8 mouse cellular contexts compared by ENCODE assay signal in the genomic region with DNA sequence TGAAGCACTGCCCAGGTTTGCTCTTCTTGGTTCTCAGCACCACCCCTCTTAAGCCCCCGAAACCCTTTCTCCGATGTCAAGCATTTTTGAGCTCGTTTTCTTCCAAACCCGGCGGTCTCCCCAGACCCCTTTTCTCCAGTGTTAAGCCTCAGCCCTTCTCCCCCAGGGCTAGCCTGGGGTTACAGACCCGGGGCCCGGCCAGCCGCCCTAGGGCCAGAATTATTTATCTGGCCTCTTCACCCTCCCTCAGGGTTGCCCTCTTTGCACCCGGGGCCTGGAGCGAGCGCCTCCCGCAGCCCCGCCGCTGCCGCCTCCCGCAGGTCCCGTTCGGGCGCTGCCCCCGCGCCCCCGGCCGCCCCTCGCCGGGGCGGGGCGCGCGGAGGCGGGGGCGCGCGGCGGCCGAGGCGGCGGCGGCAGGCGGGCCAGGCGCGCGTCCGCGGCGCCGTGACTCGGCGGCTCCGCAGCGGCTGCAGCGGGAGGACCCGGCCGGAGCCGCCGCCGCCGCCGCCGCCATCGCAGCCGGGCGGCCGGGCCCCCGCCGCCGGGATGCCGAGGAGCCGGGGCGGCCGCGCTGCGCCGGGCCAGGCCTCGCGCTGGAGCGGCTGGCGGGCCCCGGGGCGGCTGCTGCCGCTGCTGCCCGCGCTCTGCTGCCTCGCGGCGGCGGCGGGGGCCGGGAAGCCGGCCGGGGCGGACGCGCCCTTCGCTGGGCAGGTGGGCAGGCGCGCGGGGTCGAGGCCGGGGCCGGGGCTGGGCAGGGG. TPM values are rescaled to one million over a fixed set of nuclear protein-coding genes. Genes with fewer than 3 reads are reported as not detected.
DNase-seq lines count a peak whose midpoint lies in the region; ATAC-seq and TF ChIP-seq lines count a peak whose summit lies in the region.

Gene Mmp24 (plus strand): TSS at position 416 of the 758 bp plus-strand sequence.

- WGBS in lung, adult 2 months, result 23% methylated on average over 97 of the region's 100 CpGs
- 1% methylated on average over 40 of the region's 100 CpGs for WGBS in midbrain, embryonic 16.5 days

- H3K9me3 ChIP-seq in midbrain, embryonic 16.5 days (replicated peaks; ENCODE audit: control insufficient read depth, low read length, poor library complexity, severe bottlenecking), result no peaks in the 10 kb centered on the region

- no peak within 1 kb of the TSS for H3K27ac ChIP-seq in embryonic fibroblast, embryonic 13.5 days (ENCODE audit: insufficient read depth, low read length)
- H3K27ac ChIP-seq in midbrain, embryonic 16.5 days (ENCODE audit: low read length), result peak within 1 kb of the TSS; percentile 94

- no peak for DNase-seq in lung, adult 2 months
- DNase-seq in lung, adult 18-20 months, result no peak
- no peak for DNase-seq in layer of hippocampus, postnatal 14 days (ENCODE audit: low spot score in 2 of 2)
- no peak for DNase-seq in spleen, postnatal 4 days (ENCODE audit: low spot score in 2 of 2)
- no peak for DNase-seq in adrenal gland, postnatal 4 days (ENCODE audit: low spot score in 2 of 2)

- no peaks in the 10 kb centered on the region for H3K36me3 ChIP-seq in midbrain, embryonic 16.5 days (ENCODE audit: control insufficient read depth, insufficient read depth, low read length)

- H3K4me1 ChIP-seq in lung, adult 2 months (ENCODE audit: control insufficient read depth, insufficient read depth, low read length), result peaks cover 4% of the 10 kb centered on the region
- H3K4me1 ChIP-seq in embryonic fibroblast, embryonic 13.5 days (ENCODE audit: control insufficient read depth, insufficient read depth, low read length), result no peaks in the 10 kb centered on the region
- H3K4me1 ChIP-seq in midbrain, embryonic 16.5 days (ENCODE audit: control insufficient read depth, insufficient read depth, low read length), result peaks cover 32% of the 10 kb centered on the region

- H3K4me2 ChIP-seq in midbrain, embryonic 16.5 days (ENCODE audit: low read length), result peak within 1 kb of the TSS; percentile 76

- TF ChIP-seq POLR2A in lung, adult 2 months (IDR thresholded peaks at IDR 0.05; ENCODE audit: borderline replicate concordance, extremely low read depth, low read depth, low read length), result no peak
- no peak for TF ChIP-seq POLR2A in embryonic fibroblast, embryonic 13.5 days (IDR thresholded peaks at IDR 0.05; ENCODE audit: low read depth, low read length)

- no peak for TF ChIP-seq CTCF in lung, adult 2 months (IDR thresholded peaks at IDR 0.05; ENCODE audit: insufficient read depth, low read length)
- TF ChIP-seq CTCF in embryonic fibroblast, embryonic 13.5 days (IDR thresholded peaks at IDR 0.05; ENCODE audit: borderline replicate concordance, insufficient read depth, low read length), result no peak

- peak within 1 kb of the TSS; percentile 99 for H3K9ac ChIP-seq in midbrain, embryonic 16.5 days (ENCODE audit: low read depth, low read length)

- H3K4me3 ChIP-seq in lung, adult 2 months (replicated peaks; ENCODE audit: extremely low read depth, low read depth, low read length), result peak within 1 kb of the TSS; percentile 21
- H3K4me3 ChIP-seq in embryonic fibroblast, embryonic 13.5 days (ENCODE audit: insufficient read depth, low read length), result peak within 1 kb of the TSS; percentile 29
- peak within 1 kb of the TSS; percentile 98 for H3K4me3 ChIP-seq in midbrain, embryonic 16.5 days (ENCODE audit: low read depth, low read length)

- peak; percentile 36; the same call in 1 of the 2 replicates for ATAC-seq in midbrain, embryonic 16.5 days
- no peak for ATAC-seq in granulocyte monocyte progenitor cell, adult 5-6 weeks (replicated peaks; ENCODE audit: poor library complexity, severe bottlenecking)

- peaks cover 9% of the 10 kb centered on the region for H3K27me3 ChIP-seq in midbrain, embryonic 16.5 days (ENCODE audit: control insufficient read depth, insufficient read depth, low read depth, low read length)

RNA-seq across cellular contexts. Expression of gene Mmp24, which starts in this region (rescaled TPM):
- 0.03 and 0.06 TPM in 2 replicates for polyA plus RNA-seq in lung, adult 2 months (2012; rRNA removed)
- polyA plus RNA-seq in embryonic fibroblast, embryonic 13.5 days (2011; ENCODE audit: insufficient read length, low read depth, missing spikeins), result 0.16 TPM in 1 of 2 replicates, not detected in the other
- total RNA-seq in layer of hippocampus, postnatal 14 days (2021), result 10 to 100 TPM; 50.0 to 53.3 TPM
- polyA plus RNA-seq in midbrain, embryonic 16.5 days (2015; fragmentation: Nextera tagmentation; extraction: Ambion mirVana), result 16.4 and 16.7 TPM in 2 replicates
- total RNA-seq in adrenal gland, postnatal 4 days (2021), result 1 to 10 TPM; 5.3 to 6.9 TPM
- total RNA-seq in granulocyte monocyte progenitor cell, adult 5-6 weeks (2014; fragmentation: Nextera tagmentation), result not detected in 2 replicates
- total RNA-seq in granulocyte monocyte progenitor cell, adult 5-6 weeks (2017), result not detected in 2 replicates

Comparison
In these comparisons a context has a peak if more than half of its experiments do, and no peak if none do; other contexts are left out.
1. RNA of gene Mmp24 (total RNA-seq): 50.0 to 53.3 TPM in layer of hippocampus, postnatal 14 days; 5.3 to 6.9 TPM in adrenal gland, postnatal 4 days and not detected in granulocyte monocyte progenitor cell, adult 5-6 weeks; every median in the first group is over 4 times any median in the second.
2. RNA of gene Mmp24 (polyA plus RNA-seq): 16.4 to 16.7 TPM in midbrain, embryonic 16.5 days; 0.16 TPM in embryonic fibroblast, embryonic 13.5 days and 0.03 to 0.06 TPM in lung, adult 2 months; every median in the first group is over 10 times any median in the second.
3. H3K4me3 ChIP-seq: peak in every context shown above with its lines; median percentile 98 in midbrain, embryonic 16.5 days; 29 in embryonic fibroblast, embryonic 13.5 days; 21 in lung, adult 2 months.